Mouse (Mus musculus) MEL (cell line): ENCODE measurements around the gene Lrrc8a. TPM values are rescaled to one million over a fixed set of nuclear protein-coding genes. Genes with fewer than 3 reads are reported as not detected.

ENCODE experiments used
- DNase-seq: peaks from one replicate; pipeline ENCODE4 v3.0.0; 2011; ENCODE audit warnings: low read depth, low spot score
- H3K27ac ChIP-seq: 2 replicates; pipeline ENCODE4 v1.5.1; 2012; ENCODE audit warnings: low read depth, mild to moderate bottlenecking, control low read depth, low read length, moderate library complexity; ENCODE audit not compliant: control insufficient read depth
- H3K27me3 ChIP-seq, 2 experiments: fragments of 150-350 bp in 1 of 2; sonication (generic) in 1 of 2; 2 replicates each; pipeline ENCODE4 v1.6.1; 2012; ENCODE audit warnings: low read length in 2 of 2, mild to moderate bottlenecking in 2 of 2, improper control_type of control experiment in 1 of 2, moderate library complexity in 1 of 2; ENCODE audit not compliant: insufficient read depth in 2 of 2, control insufficient read depth in 1 of 2
- H3K36me3 ChIP-seq, 2 experiments: 2 replicates each; pipeline ENCODE4 v1.6.1; 2012 to 2014; ENCODE audit warnings: low read length in 2 of 2, improper control_type of control experiment in 1 of 2, inconsistent platforms in 1 of 2, mild to moderate bottlenecking in 1 of 2; ENCODE audit not compliant: insufficient read depth in 2 of 2, control insufficient read depth in 1 of 2
- H3K4me1 ChIP-seq, 2 experiments: fragments of 150-350 bp in 1 of 2; sonication (generic) in 1 of 2; 2 replicates each; pipeline ENCODE4 v1.6.1; 2012; ENCODE audit warnings: low read length in 2 of 2, improper control_type of control experiment in 1 of 2, mild to moderate bottlenecking in 1 of 2; ENCODE audit not compliant: insufficient read depth in 2 of 2, control insufficient read depth in 1 of 2
- H3K4me3 ChIP-seq, 2 experiments: fragments of 150-350 bp in 1 of 2; sonication (generic) in 1 of 2; 2 replicates each; pipeline ENCODE4 v1.5.1; 2012; ENCODE audit warnings: low read depth in 2 of 2, low read length in 2 of 2, mild to moderate bottlenecking in 2 of 2, moderate library complexity in 2 of 2, control low read depth in 1 of 2, improper control_type of control experiment in 1 of 2; ENCODE audit not compliant: control insufficient read depth in 1 of 2, insufficient read depth in 1 of 2
- H3K79me2 ChIP-seq: 2 replicates; pipeline ENCODE4 v1.6.1; 2012; ENCODE audit warnings: mild to moderate bottlenecking, low read length, moderate library complexity; ENCODE audit not compliant: control insufficient read depth, poor library complexity, insufficient read depth
- H3K9ac ChIP-seq: 2 replicates; pipeline ENCODE4 v1.6.1; 2012; ENCODE audit warnings: low read depth, mild to moderate bottlenecking, control low read depth, low read length, moderate library complexity; ENCODE audit not compliant: control insufficient read depth, poor library complexity, severe bottlenecking
- H3K9me3 ChIP-seq: fragments of 150-350 bp; sonication (generic); replicated peaks from 2 replicates; pipeline ENCODE4 v1.6.1; 2012; ENCODE audit warnings: mild to moderate bottlenecking, low read length, improper control_type of control experiment, moderate library complexity; ENCODE audit not compliant: insufficient read depth
- CHD1 ChIP-seq: IDR thresholded peaks from 2 replicates; pipeline ENCODE4 v1.6.1; 2012; ENCODE audit warnings: low read depth, mild to moderate bottlenecking, inconsistent platforms, low read length, improper control_type of control experiment
- CHD2 ChIP-seq: IDR thresholded peaks from 2 replicates; pipeline ENCODE4 v1.6.1; 2011; ENCODE audit warnings: low read length, improper control_type of control experiment
- CTCF ChIP-seq, 3 experiments: IDR thresholded peaks in 2 of 3; conservative IDR thresholded peaks in 1 of 3; 2 replicates each; pipeline ENCODE4 v1.5.1; 2011 to 2012; ENCODE audit warnings: low read length in 3 of 3, low read depth in 2 of 3, mild to moderate bottlenecking in 2 of 3, improper control_type of control experiment in 1 of 3, inconsistent platforms in 1 of 3, mixed read lengths in 1 of 3, moderate library complexity in 1 of 3; ENCODE audit not compliant: control insufficient read depth in 1 of 3, insufficient read depth in 1 of 3, poor library complexity in 1 of 3, severe bottlenecking in 1 of 3
- EP300 ChIP-seq, 2 experiments: IDR thresholded peaks; 2 replicates each; pipeline ENCODE4 v1.6.1; 2011; ENCODE audit warnings: improper control_type of control experiment in 2 of 2, low read length in 2 of 2, low read depth in 1 of 2, mild to moderate bottlenecking in 1 of 2
- ETS1 ChIP-seq: IDR thresholded peaks from 2 replicates; pipeline ENCODE4 v1.6.1; 2012; ENCODE audit warnings: low read depth, mild to moderate bottlenecking, inconsistent platforms, low read length, improper control_type of control experiment, moderate library complexity
- GABPA ChIP-seq: IDR thresholded peaks from 2 replicates; pipeline ENCODE4 v1.6.1; 2012; ENCODE audit warnings: low read depth, mild to moderate bottlenecking, inconsistent platforms, low read length, improper control_type of control experiment, moderate library complexity
- GATA1 ChIP-seq: IDR thresholded peaks from 2 replicates; pipeline ENCODE4 v1.6.1; 2011; ENCODE audit warnings: low read depth, low read length, improper control_type of control experiment
- HCFC1 ChIP-seq: IDR thresholded peaks from 2 replicates; pipeline ENCODE4 v1.6.1; 2012; ENCODE audit warnings: low read depth, mild to moderate bottlenecking, inconsistent platforms, low read length, improper control_type of control experiment, moderate library complexity
- JUND ChIP-seq: IDR thresholded peaks from 2 replicates; pipeline ENCODE4 v1.6.1; 2011; ENCODE audit warnings: low read depth, mild to moderate bottlenecking, improper control_type of control experiment, low read length
- MEF2A ChIP-seq: IDR thresholded peaks from 2 replicates; pipeline ENCODE4 v1.6.1; 2014; ENCODE audit warnings: low read depth, mild to moderate bottlenecking, inconsistent platforms, low read length, improper control_type of control experiment; ENCODE audit not compliant: poor library complexity, insufficient replicate concordance, severe bottlenecking; ENCODE audit errors: extremely low read depth
- MYC ChIP-seq: IDR thresholded peaks from 2 replicates; pipeline ENCODE4 v1.6.1; 2011; ENCODE audit warnings: low read depth, mild to moderate bottlenecking, low read length, improper control_type of control experiment, moderate library complexity
- NELFE ChIP-seq: IDR thresholded peaks from 2 replicates; pipeline ENCODE4 v1.6.1; 2011; ENCODE audit warnings: low read depth, low read length, improper control_type of control experiment
- NRF1 ChIP-seq: IDR thresholded peaks from 2 replicates; pipeline ENCODE4 v1.6.1; 2014; ENCODE audit warnings: low read depth, mild to moderate bottlenecking, inconsistent platforms, low read length, improper control_type of control experiment, moderate library complexity; ENCODE audit not compliant: poor library complexity, insufficient read depth, severe bottlenecking
- POLR2A ChIP-seq, 2 experiments: IDR thresholded peaks; 2 replicates each; pipeline ENCODE4 v1.6.1; 2011 to 2012; ENCODE audit warnings: low read length in 2 of 2, mild to moderate bottlenecking in 2 of 2, control low read depth in 1 of 2, improper control_type of control experiment in 1 of 2, low read depth in 1 of 2, moderate library complexity in 1 of 2; ENCODE audit not compliant: control insufficient read depth in 1 of 2, insufficient read depth in 1 of 2, poor library complexity in 1 of 2
- POLR2AphosphoS2 ChIP-seq: IDR thresholded peaks from 2 replicates; pipeline ENCODE4 v1.6.1; 2011; ENCODE audit warnings: low read length, improper control_type of control experiment
- POLR2AphosphoS5 ChIP-seq: IDR thresholded peaks from 2 replicates; pipeline ENCODE4 v1.6.1; 2012; ENCODE audit warnings: low read depth, borderline replicate concordance, mild to moderate bottlenecking, inconsistent platforms, low read length, moderate library complexity, mixed read lengths
- RAD21 ChIP-seq: IDR thresholded peaks from 2 replicates; pipeline ENCODE4 v1.6.1; 2011; ENCODE audit warnings: mild to moderate bottlenecking, low read depth, low read length, improper control_type of control experiment
- SMC3 ChIP-seq: IDR thresholded peaks from 2 replicates; pipeline ENCODE4 v1.6.1; 2011; ENCODE audit warnings: low read depth, low read length, improper control_type of control experiment
- TAL1 ChIP-seq: IDR thresholded peaks from 2 replicates; pipeline ENCODE4 v1.6.1; 2012; ENCODE audit warnings: mild to moderate bottlenecking, inconsistent platforms, low read length, moderate library complexity, mixed read lengths
- TBP ChIP-seq: IDR thresholded peaks from 2 replicates; pipeline ENCODE4 v1.8.0; 2011; ENCODE audit warnings: low read depth, low read length, improper control_type of control experiment
- TCF12 ChIP-seq: IDR thresholded peaks from 2 replicates; pipeline ENCODE4 v1.6.1; 2014; ENCODE audit warnings: low read depth, mild to moderate bottlenecking, inconsistent platforms, low read length, improper control_type of control experiment, moderate library complexity
- ZC3H11A ChIP-seq: IDR thresholded peaks from 2 replicates; pipeline ENCODE4 v1.6.1; 2012; ENCODE audit warnings: low read depth, mild to moderate bottlenecking, inconsistent platforms, low read length, improper control_type of control experiment
- ZKSCAN1 ChIP-seq: IDR thresholded peaks from 2 replicates; pipeline ENCODE4 v1.6.1; 2012; ENCODE audit warnings: low read depth, mild to moderate bottlenecking, inconsistent platforms, low read length, improper control_type of control experiment, moderate library complexity
- ZMIZ1 ChIP-seq: IDR thresholded peaks from 2 replicates; pipeline ENCODE4 v1.6.1; 2012; ENCODE audit warnings: low read depth, mild to moderate bottlenecking, inconsistent platforms, low read length, improper control_type of control experiment, moderate library complexity
- polyA plus RNA-seq, 2 experiments: library from polyadenylated mRNA; stranded (reverse) in 1 of 2; unstranded in 1 of 2; fragments of >175 nt in 1 of 2; fragments of >200 nt in 1 of 2; gene quantifications; 2 replicates each; pipeline versions ENCODE4 v1.2.1 to v1.2.4; 2012; ENCODE audit warnings: low replicate concordance in 2 of 2, low read depth in 1 of 2; ENCODE audit not compliant: insufficient read length in 2 of 2, insufficient read depth in 1 of 2, missing spikeins in 1 of 2
- total RNA-seq: library from RNA; depleted of rRNA; stranded (reverse); fragments of 300-350 nt; gene quantifications from 2 replicates; pipeline ENCODE4 v1.2.3, GENCODE M21; 2012

Gene Lrrc8a
- total and polyA plus RNA-seq, 3 experiments: 6.9 to 8.3 TPM; not detected in 1

GRCm38 (mm10) chr2:30211408-30212168 is 25.9 kb upstream of the Lrrc8a start:
- no peak overlapping the region for H3K4me3 ChIP-seq
- no peaks in the 10 kb centered on the region for H3K9me3 ChIP-seq
- DNase-seq: no peak
- H3K79me2 ChIP-seq: no peaks in the 10 kb centered on the region
- TF ChIP-seq ZMIZ1: no peak
- no peak for TF ChIP-seq GATA1
- TF ChIP-seq TAL1: no peak
- no peak for TF ChIP-seq EP300 (IDR thresholded peaks at IDR 0.05; ENCODE audit: low read depth in 1 of 2, low read length in 2 of 2)
- TF ChIP-seq ETS1: no peak
- TF ChIP-seq ZC3H11A: no peak
- no peak for TF ChIP-seq NRF1
- no peak for TF ChIP-seq SMC3
- no peak for TF ChIP-seq JUND
- no peak for TF ChIP-seq NELFE
- TF ChIP-seq POLR2A (IDR thresholded peaks at IDR 0.05; ENCODE audit: control insufficient read depth in 1 of 2, insufficient read depth in 1 of 2, low read depth in 1 of 2, low read length in 2 of 2, poor library complexity in 1 of 2): no peak
- no peak for TF ChIP-seq RAD21
- TF ChIP-seq TCF12: no peak
- no peak for TF ChIP-seq MYC
- TF ChIP-seq TBP: no peak
- no peak for TF ChIP-seq CHD2
- TF ChIP-seq POLR2AphosphoS2: no peak
- TF ChIP-seq ZKSCAN1: no peak
- no peak for TF ChIP-seq MEF2A
- no peaks in the 10 kb centered on the region for H3K4me1 ChIP-seq
- no peak overlapping the region for H3K9ac ChIP-seq
- no peaks in the 10 kb centered on the region for H3K36me3 ChIP-seq
- H3K27me3 ChIP-seq: peaks cover 0 to 2% of the 10 kb centered on the region in 2 experiments; a peak in 1 of 4 replicates
- no peak overlapping the region for H3K27ac ChIP-seq

- Histone ChIP-seq H3K27me3 (peaks cover 0 to 2% of the 10 kb centered on the region in 2 experiments; a peak in 1 of 4 replicates), H3K9ac (no peak overlapping the region), H3K4me3 (no peak overlapping the region), H3K36me3 (no peaks in the 10 kb centered on the region), H3K9me3 (no peaks in the 10 kb centered on the region), H3K27ac (no peak overlapping the region), H3K79me2 (no peaks in the 10 kb centered on the region), H3K4me1 (no peaks in the 10 kb centered on the region)
- TF ChIP-seq GABPA (no peak), POLR2AphosphoS5 (no peak), HCFC1 (no peak), POLR2AphosphoS2 (no peak), NRF1 (no peak), MYC (no peak), CHD1 (no peak), CTCF (IDR thresholded peaks at IDR 0.05 in 2 of 3, conservative IDR thresholded peaks at IDR 0.05 in 1 of 3; ENCODE audit: control insufficient read depth in 1 of 3, insufficient read depth in 1 of 3, low read depth in 2 of 3, low read length in 3 of 3, poor library complexity in 1 of 3, severe bottlenecking in 1 of 3) (no peak), ETS1 (no peak)
- DNase-seq: no peak
Observed at GRCm38 (mm10) chr2:30212169-30212545, 25.4 kb upstream of the Lrrc8a start.
